In the genomic region with DNA sequence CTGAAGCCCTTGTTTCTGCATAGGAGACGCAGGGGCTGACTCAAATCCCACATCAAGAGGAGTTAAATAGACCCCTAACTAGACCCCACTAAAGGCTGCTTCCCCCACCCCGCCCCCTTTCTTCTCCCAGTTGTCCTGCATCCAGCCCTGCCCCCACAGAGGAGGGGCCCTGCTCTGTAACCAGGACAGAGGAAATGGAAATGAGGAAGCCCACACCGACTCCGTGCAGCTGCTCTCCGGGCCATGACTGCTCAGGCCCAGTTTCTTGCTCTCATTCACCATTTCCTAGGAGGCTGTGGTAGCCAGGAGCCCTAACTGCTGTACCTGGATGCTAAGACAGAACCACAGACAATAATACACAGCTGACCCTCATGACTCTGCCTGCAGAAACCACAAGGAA, we compare ENCODE assay signal across 13 mouse cellular contexts. TPM values are rescaled to one million over a fixed set of nuclear protein-coding genes. Genes with fewer than 3 reads are reported as not detected.
DNase-seq lines count a peak whose midpoint lies in the region; ATAC-seq and TF ChIP-seq lines count a peak whose summit lies in the region.
"Had no signal": no experiment of that assay in that cellular context is flagged by ENCODE, and none has a peak within 500 bp of the region (broad histone marks: within the 10 kb centered on the region; RNA-seq: fewer than 3 reads in every experiment).

No protein-coding gene starts in this region.

- no peaks in the 10 kb centered on the region for H3K27me3 ChIP-seq in kidney, adult 2 months (replicated peaks; ENCODE audit: control insufficient read depth, insufficient read depth, low read length)
- H3K27me3 ChIP-seq in neural tube, embryonic 11.5 days (ENCODE audit: control insufficient read depth, insufficient read depth, low read length), result no peaks in the 10 kb centered on the region
- H3K27me3 ChIP-seq in neural tube, embryonic 14.5 days (ENCODE audit: control insufficient read depth, insufficient read depth, low read length), result no peaks in the 10 kb centered on the region
- H3K27me3 ChIP-seq: intestine, embryonic 15.5 days; stomach, embryonic 15.5 days had no signal

- no peak overlapping the region for H3K4me3 ChIP-seq in kidney, adult 2 months (ENCODE audit: insufficient read depth, low read depth, low read length)
- H3K4me3 ChIP-seq in neural tube, embryonic 11.5 days (ENCODE audit: low read depth, low read length), result no peak overlapping the region
- no peak overlapping the region for H3K4me3 ChIP-seq in neural tube, embryonic 14.5 days (ENCODE audit: low read depth, low read length)
- H3K4me3 ChIP-seq: heart, adult 2 months; intestine, embryonic 15.5 days; left cerebral cortex, adult 2 months; stomach, embryonic 15.5 days had no signal

- 47% methylated on average over 5 of the region's 5 CpGs for WGBS in kidney, adult 2 months
- 14% methylated on average over 5 of the region's 5 CpGs for WGBS in neural tube, embryonic 11.5 days
- WGBS in neural tube, embryonic 14.5 days, result 11% methylated on average over 5 of the region's 5 CpGs

- peak; percentile 14 for DNase-seq in kidney, adult 2 months
- no peak for DNase-seq in kidney, adult 18-20 months
- DNase-seq in neural tube, embryonic 11.5 days (ENCODE audit: low spot score), result peak; percentile 56
- no peak for DNase-seq in neural tube, embryonic 10.5 days (ENCODE audit: extremely low spot score, low spot score)
- no peak for DNase-seq in left cerebral cortex, postnatal 25 days (ENCODE audit: low spot score in 2 of 2)
- no peak for DNase-seq in frontal cortex, postnatal 10 days (ENCODE audit: low spot score in 2 of 2)
- DNase-seq: cerebellum, postnatal 25 days had no signal

- intact Hi-C loops in left cerebral cortex, postnatal 25 days (cut with DNase I), result loop anchor here (10.0 kb wide), 1 partner anchor 338 kb away; no protein-coding TSS in a partner anchor

- TF ChIP-seq POLR2A in kidney, adult 2 months (IDR thresholded peaks at IDR 0.05; ENCODE audit: low read depth, low read length), result no peak

- TF ChIP-seq CTCF in kidney, adult 2 months (conservative IDR thresholded peaks at IDR 0.05; ENCODE audit: insufficient read depth, insufficient read length, low read depth, low read length), result no peak

- H3K9ac ChIP-seq in neural tube, embryonic 11.5 days (ENCODE audit: low read length), result no peak overlapping the region
- H3K9ac ChIP-seq in neural tube, embryonic 14.5 days (replicated peaks; ENCODE audit: low read depth, low read length), result no peak overlapping the region
- H3K9ac ChIP-seq: intestine, embryonic 15.5 days; stomach, embryonic 15.5 days had no signal

- no peaks in the 10 kb centered on the region for H3K36me3 ChIP-seq in kidney, adult 2 months (ENCODE audit: control insufficient read depth, insufficient read depth, low read length)
- H3K36me3 ChIP-seq in neural tube, embryonic 11.5 days (ENCODE audit: control insufficient read depth, insufficient read depth, low read length), result no peaks in the 10 kb centered on the region; the same call in 1 of the 2 replicates
- 0 out of 2 replicates have a peak, but pooled peaks cover 3% of the 10 kb centered on the region for H3K36me3 ChIP-seq in neural tube, embryonic 14.5 days (ENCODE audit: control insufficient read depth, insufficient read depth, low read length)
- H3K36me3 ChIP-seq: intestine, embryonic 15.5 days had no signal

- no peak overlapping the region for H3K4me2 ChIP-seq in neural tube, embryonic 11.5 days (ENCODE audit: low read depth)
- H3K4me2 ChIP-seq in neural tube, embryonic 14.5 days (ENCODE audit: low read depth, low read length), result no peak overlapping the region
- H3K4me2 ChIP-seq: intestine, embryonic 15.5 days; stomach, embryonic 15.5 days had no signal

- no peaks in the 10 kb centered on the region for H3K4me1 ChIP-seq in kidney, adult 2 months (ENCODE audit: control insufficient read depth, insufficient read depth, low read length)
- H3K4me1 ChIP-seq in neural tube, embryonic 11.5 days (ENCODE audit: control insufficient read depth, insufficient read depth, low read length), result peaks cover 7% of the 10 kb centered on the region
- peaks cover 5% of the 10 kb centered on the region; the same call in 1 of the 2 replicates for H3K4me1 ChIP-seq in neural tube, embryonic 14.5 days (ENCODE audit: control insufficient read depth, insufficient read depth, low read length)

- H3K27ac ChIP-seq in kidney, adult 2 months (ENCODE audit: insufficient read depth, low read depth, low read length), result no peak overlapping the region
- no peak overlapping the region for H3K27ac ChIP-seq in neural tube, embryonic 11.5 days (ENCODE audit: low read depth, low read length)
- no peak overlapping the region for H3K27ac ChIP-seq in neural tube, embryonic 14.5 days (ENCODE audit: low read depth, low read length)
- H3K27ac ChIP-seq: heart, adult 2 months; intestine, embryonic 15.5 days; left cerebral cortex, adult 2 months; stomach, embryonic 15.5 days had no signal

- ATAC-seq in neural tube, embryonic 11.5 days (ENCODE audit: insufficient read depth, low FRiP score, low TSS enrichment), result peak; percentile 76; the same call in 1 of the 2 replicates
- ATAC-seq in hematopoietic stem cell, adult 5-6 weeks (replicated peaks in 1 of 2; ENCODE audit: insufficient read depth in 1 of 2, low FRiP score in 2 of 2, low TSS enrichment in 1 of 2, low read depth in 1 of 2, poor library complexity in 2 of 2, severe bottlenecking in 2 of 2), result peak; percentile 8 to 37; a peak in 1 of 4 replicates
- 0 out of 2 replicates have a peak, but pooled peaks have one; percentile 41 for ATAC-seq in neural tube, embryonic 14.5 days (ENCODE audit: low read depth)
- ATAC-seq: intestine, embryonic 15.5 days had no signal

- no peaks in the 10 kb centered on the region for H3K9me3 ChIP-seq in neural tube, embryonic 11.5 days (ENCODE audit: control insufficient read depth, low read length)
- no peaks in the 10 kb centered on the region for H3K9me3 ChIP-seq in neural tube, embryonic 14.5 days (ENCODE audit: control insufficient read depth, low read length)
- H3K9me3 ChIP-seq: intestine, embryonic 15.5 days; stomach, embryonic 15.5 days had no signal

RNA-seq across cellular contexts. Expression of a gene that starts 36.9 kb away (rescaled TPM):
- polyA plus RNA-seq in kidney, adult 2 months (2012; rRNA removed), result 24.6 and 29.8 TPM in 2 replicates
- polyA plus RNA-seq in neural tube, embryonic 11.5 days (2014; fragmentation: Nextera tagmentation; extraction: Ambion mirVana), result 11.3 and 13.5 TPM in 2 replicates
- total RNA-seq in hematopoietic stem cell, adult 5-6 weeks (2017), result 7.3 and 7.5 TPM in 2 replicates
- polyA plus RNA-seq in neural tube, embryonic 14.5 days (2014; fragmentation: Nextera tagmentation; extraction: Ambion mirVana), result 22.1 and 24.2 TPM in 2 replicates
- total RNA-seq in left cerebral cortex, postnatal 25 days (2021), result 10 to 100 TPM in 1 of 2 experiments, 1 to 10 TPM in 1; 9.8 to 11.0 TPM

Comparison
In these comparisons a context has a peak if more than half of its experiments do, and no peak if none do; other contexts are left out.
1. DNase-seq: peak in kidney, adult 2 months (single experiment) and neural tube, embryonic 11.5 days (single experiment); none in kidney, adult 18-20 months (single experiment), neural tube, embryonic 10.5 days (single experiment), left cerebral cortex, postnatal 25 days (0 of 2) and frontal cortex, postnatal 10 days (0 of 2).
2. ATAC-seq: peak in every context shown above with its lines; median percentile 76 in neural tube, embryonic 11.5 days; 41 in neural tube, embryonic 14.5 days; 22 in hematopoietic stem cell, adult 5-6 weeks.